Mouse (Mus musculus): ENCODE results near the gene Exosc3.

- TF ChIP-seq MAFK (IDR thresholded peaks at IDR 0.05; ENCODE audit: insufficient read depth, low read depth, low read length) (no peak), ZC3H11A (IDR thresholded peaks at IDR 0.05; ENCODE audit: borderline replicate concordance, low read depth, low read length) (no peak), CHD2 (IDR thresholded peaks at IDR 0.05; ENCODE audit: low read depth, low read length) (no peak), HCFC1 (IDR thresholded peaks at IDR 0.05; ENCODE audit: borderline replicate concordance, insufficient read depth, low read length) (no peak)
Observed at GRCm38 (mm10) chr4:45308606-45309005, 33.9 kb downstream of the Exosc3 start.
